Mouse (Mus musculus) hematopoietic stem cell, adult 5-6 weeks (primary cell): ENCODE measurements around the gene Nap1l5. TPM values are rescaled to one million over a fixed set of nuclear protein-coding genes. Genes with fewer than 3 reads are reported as not detected.
"Not testable (repeated sequence)": the region's sequence is repeated elsewhere in the genome, so short reads cannot be mapped to it uniquely, and the experiment has no call there.

Experiments used
- ATAC-seq, 2 experiments: fragments of 125-278 bp in 1 of 2; replicated peaks in 1 of 2; 2 replicates each; pipeline ENCODE4 v1.8.0; 2016 to 2017; ENCODE audit warnings: inconsistent platforms in 2 of 2, mild to moderate bottlenecking in 2 of 2, moderate number of reproducible peaks in 2 of 2, low read depth in 1 of 2, moderate TSS enrichment in 1 of 2; ENCODE audit not compliant: low FRiP score in 2 of 2, poor library complexity in 2 of 2, severe bottlenecking in 2 of 2, insufficient read depth in 1 of 2, low TSS enrichment in 1 of 2
- total RNA-seq: library from RNA; stranded (forward); fragments of 172-1452, 232-1000 nt; gene quantifications from 2 replicates; pipeline ENCODE4 v1.2.3, GENCODE M21; 2017

Nap1l5 gene
- total RNA-seq, 1 experiment from 2014 or later = not detected

- ATAC-seq = no peak
Observed at GRCm38 (mm10) chr6:58913971-58914370, 7.1 kb upstream of the Nap1l5 start.

- no peak for ATAC-seq
Observed at GRCm38 (mm10) chr6:58913551-58913950, 6.7 kb upstream of the Nap1l5 start.

- ATAC-seq = no peak
Observed at GRCm38 (mm10) chr6:58912842-58913241, 6.0 kb upstream of the Nap1l5 start.

GRCm38 (mm10) chr6:58907791-58908190 lies 915 bp upstream of the Nap1l5 start:
- ATAC-seq = no peak

GRCm38 (mm10) chr6:58907336-58907735 lies 460 bp upstream of the Nap1l5 start:
- ATAC-seq = no peak

- ATAC-seq = no peak
Observed at GRCm38 (mm10) chr6:58904551-58904950, 2.3 kb downstream of the Nap1l5 start.

GRCm38 (mm10) chr6:58903171-58903570 lies 3.7 kb downstream of the Nap1l5 start:
- no peak for ATAC-seq

GRCm38 (mm10) chr6:58900536-58900935 lies 6.3 kb downstream of the Nap1l5 start:
- no peak for ATAC-seq

- no peak for ATAC-seq
Observed at GRCm38 (mm10) chr6:58899076-58899475, 7.8 kb downstream of the Nap1l5 start.

GRCm38 (mm10) chr6:58896648-58897047 lies 10.2 kb downstream of the Nap1l5 start:
- ATAC-seq = no peak

- no peak for ATAC-seq
Observed at GRCm38 (mm10) chr6:58894994-58895393, 11.9 kb downstream of the Nap1l5 start.

- ATAC-seq = peak in 1 of 2 experiments; percentile 37; a peak in 1 of 4 replicates
Observed at GRCm38 (mm10) chr6:58893307-58893706, 13.6 kb downstream of the Nap1l5 start.

GRCm38 (mm10) chr6:58889917-58890316 lies 17.0 kb downstream of the Nap1l5 start:
- no peak for ATAC-seq

GRCm38 (mm10) chr6:58882271-58882670 lies 24.6 kb downstream of the Nap1l5 start:
- peak; percentile 51 to 71; a peak in 2 of 4 replicates for ATAC-seq

GRCm38 (mm10) chr6:58881363-58881762 lies 25.5 kb downstream of the Nap1l5 start:
- ATAC-seq = no peak

GRCm38 (mm10) chr6:58880861-58881260 lies 26.0 kb downstream of the Nap1l5 start:
- ATAC-seq = no peak

GRCm38 (mm10) chr6:58879987-58880386 lies 26.9 kb downstream of the Nap1l5 start:
- ATAC-seq = no peak

- ATAC-seq = no peak
Observed at GRCm38 (mm10) chr6:58879572-58879971, 27.3 kb downstream of the Nap1l5 start.

GRCm38 (mm10) chr6:58867858-58868257 lies 39.0 kb downstream of the Nap1l5 start:
- ATAC-seq = not testable (repeated sequence)
